Mouse (Mus musculus): ENCODE results near the gene Cln3. TPM values are rescaled to one million over a fixed set of nuclear protein-coding genes. Genes with fewer than 3 reads are reported as not detected.

Cln3 gene
- 1.8 TPM for polyA plus RNA-seq (2014; fragmentation: Illumina TruSeq; extraction: RNeasy Lipid Tissue Mini Kit (QIAGEN cat#74804); ENCODE audit: low read depth, low replicate concordance)

DNA sequence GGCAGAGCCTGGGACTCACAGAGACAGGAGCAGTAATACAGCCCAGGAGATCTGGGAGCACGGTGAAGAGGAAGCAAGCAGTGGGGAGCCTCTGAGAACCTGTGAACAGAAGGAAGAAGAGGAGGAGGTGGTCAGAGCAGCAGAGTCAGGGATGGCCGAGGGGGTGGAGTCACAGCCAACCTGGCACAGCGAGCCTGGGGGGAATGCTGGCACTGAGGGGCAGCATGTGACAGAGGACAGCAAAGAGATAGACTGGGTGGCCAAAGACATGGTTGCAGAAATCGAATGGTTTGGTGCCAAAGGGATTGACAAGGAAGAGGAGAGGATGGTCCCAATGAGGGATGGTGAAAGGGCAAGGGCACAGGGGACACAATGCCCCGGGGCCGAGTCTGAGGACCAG, at the start of gene Cln3:
Cln3 (minus strand) TSS at position 101 of the 400 bp plus-strand sequence.

DNA sequence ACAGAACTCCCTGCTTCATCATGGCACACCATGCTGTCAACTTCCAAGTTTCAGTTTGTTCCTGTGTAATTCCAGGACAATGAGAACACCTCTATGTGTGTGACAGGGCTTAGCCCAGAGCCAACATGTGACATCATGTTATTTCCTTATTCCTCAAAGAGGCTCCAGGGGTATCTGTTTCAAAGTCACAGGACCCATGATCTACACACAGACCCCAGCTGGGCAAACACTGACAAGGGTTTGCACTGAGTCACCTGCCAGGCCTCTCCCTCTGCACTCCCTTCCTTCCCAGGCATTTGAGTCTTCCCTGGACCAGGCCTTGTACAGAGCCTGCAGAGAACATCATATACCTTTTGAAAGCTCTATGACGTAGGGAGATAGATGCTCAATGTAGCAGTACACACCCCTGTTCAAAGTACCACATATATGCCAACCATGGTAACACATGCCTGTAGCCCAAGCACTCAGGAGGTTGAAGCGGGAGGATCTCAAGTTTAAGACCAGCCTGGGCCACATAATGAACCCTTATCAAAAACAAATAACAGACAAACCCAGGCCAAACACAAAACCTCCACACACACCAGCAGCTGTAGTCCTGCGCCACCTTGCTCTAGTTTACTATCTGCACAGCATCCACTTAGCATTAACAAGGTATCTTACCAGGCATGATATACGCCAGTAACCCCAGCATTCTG, 45.4 kb upstream of the Cln3 start, which contains the start of gene Nupr1:
Nupr1 (minus strand) TSS at position 38 of the 695 bp plus-strand sequence.

DNA sequence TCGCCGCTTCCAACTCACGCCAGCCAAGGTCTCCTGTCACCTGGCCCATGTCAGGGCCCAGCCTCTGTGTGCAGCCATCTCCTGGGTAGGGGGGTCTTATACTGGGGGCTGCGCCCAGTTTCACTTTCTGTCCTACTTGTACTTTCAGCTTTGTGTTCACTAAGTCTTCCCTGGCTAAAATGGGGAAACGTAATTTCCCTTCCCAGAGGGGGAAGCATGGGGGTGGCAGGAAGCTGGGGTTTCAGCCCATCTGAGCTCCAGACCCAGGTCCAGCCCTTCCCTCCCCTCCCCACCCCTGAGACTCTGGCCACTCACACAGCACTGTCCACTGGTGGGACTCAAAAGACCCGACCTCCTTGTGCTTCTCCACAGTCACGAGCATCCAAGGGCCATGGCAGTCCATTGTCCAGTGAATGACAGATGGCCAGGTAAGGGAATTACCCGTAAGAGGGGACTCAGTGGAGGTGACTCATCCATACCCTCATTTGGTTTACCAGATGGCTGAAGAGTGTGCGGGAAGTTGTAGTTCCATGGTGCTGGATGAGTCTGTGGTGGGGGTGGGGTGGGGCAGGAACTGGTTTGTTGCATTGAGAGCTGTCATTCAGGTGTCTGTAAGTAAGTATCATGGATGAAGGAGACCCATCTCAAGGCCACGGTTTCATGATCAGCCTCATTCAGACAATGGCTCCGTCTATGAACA, 9.4 kb upstream of the Cln3 start, which contains the start of gene Il27:
Il27 (minus strand) TSS at position 80 of the 700 bp plus-strand sequence.

GRCm38 (mm10) chr7:126584506-126584977, 1.1 kb downstream of the Cln3 start, which contains the start of gene Apobr:
Apobr (plus strand) TSS chr7:126584942.

DNA sequence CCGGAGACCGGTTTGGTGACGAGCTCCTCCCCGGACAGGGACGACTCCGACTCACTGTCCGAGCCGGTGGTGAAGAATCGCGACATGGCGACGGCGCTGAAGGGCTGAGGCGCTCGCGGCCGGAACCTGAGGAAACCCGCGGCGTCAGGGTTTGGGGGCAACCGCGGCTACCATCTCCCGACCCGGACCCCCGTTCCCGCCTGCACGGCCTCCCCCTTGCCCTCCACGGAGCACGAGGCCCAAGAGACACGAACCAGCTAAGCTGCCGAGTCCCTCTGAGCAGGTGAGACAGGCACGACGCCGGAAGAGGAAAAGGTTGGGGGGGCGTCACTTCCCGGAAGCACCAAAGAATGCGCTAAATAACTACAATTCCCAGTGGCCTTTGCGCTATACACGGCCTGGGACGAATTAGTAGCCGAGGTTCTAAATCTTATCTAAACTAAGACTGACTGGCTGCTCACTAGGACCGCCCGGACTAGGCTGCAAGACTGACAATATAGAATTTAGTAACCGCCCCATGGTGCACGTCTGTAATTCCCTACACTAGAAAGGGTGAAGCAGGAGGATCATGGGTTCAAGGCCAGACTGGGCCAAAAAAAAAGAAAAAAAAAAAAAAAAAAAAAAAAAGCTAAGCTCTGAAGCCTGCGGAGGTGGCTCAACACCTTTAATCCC, 19.4 kb downstream of the Cln3 start, which contains the start of gene Eif3c:
Eif3c (minus strand) TSS at position 318 of the 672 bp plus-strand sequence.

Other genes starting within 250 kb of the Cln3 start
- not detected for gene Lat, start 216.2 kb downstream of the Cln3 start, polyA plus RNA-seq (2014; fragmentation: Illumina TruSeq; extraction: RNeasy Lipid Tissue Mini Kit (QIAGEN cat#74804); ENCODE audit: low read depth, low replicate concordance)
- gene Spns1, start 208.4 kb downstream of the Cln3 start, polyA plus RNA-seq (2014; fragmentation: Illumina TruSeq; extraction: RNeasy Lipid Tissue Mini Kit (QIAGEN cat#74804); ENCODE audit: low read depth, low replicate concordance): 0.55 TPM
- 42.2 TPM for gene Nfatc2ip, start 189.1 kb downstream of the Cln3 start, polyA plus RNA-seq (2014; fragmentation: Illumina TruSeq; extraction: RNeasy Lipid Tissue Mini Kit (QIAGEN cat#74804); ENCODE audit: low read depth, low replicate concordance)
- gene Cd19, start 170.9 kb downstream of the Cln3 start, polyA plus RNA-seq (2014; fragmentation: Illumina TruSeq; extraction: RNeasy Lipid Tissue Mini Kit (QIAGEN cat#74804); ENCODE audit: low read depth, low replicate concordance): 0.39 TPM
- gene Rabep2, start 157.1 kb downstream of the Cln3 start, polyA plus RNA-seq (2014; fragmentation: Illumina TruSeq; extraction: RNeasy Lipid Tissue Mini Kit (QIAGEN cat#74804); ENCODE audit: low read depth, low replicate concordance): 0.59 TPM
- gene Atp2a1, start 122.7 kb downstream of the Cln3 start, polyA plus RNA-seq (2014; fragmentation: Illumina TruSeq; extraction: RNeasy Lipid Tissue Mini Kit (QIAGEN cat#74804); ENCODE audit: low read depth, low replicate concordance): not detected
- 1.2 TPM for gene Sh2b1, start 110.4 kb downstream of the Cln3 start, polyA plus RNA-seq (2014; fragmentation: Illumina TruSeq; extraction: RNeasy Lipid Tissue Mini Kit (QIAGEN cat#74804); ENCODE audit: low read depth, low replicate concordance)
- 2.5 TPM for gene Tufm, start 98.5 kb downstream of the Cln3 start, polyA plus RNA-seq (2014; fragmentation: Illumina TruSeq; extraction: RNeasy Lipid Tissue Mini Kit (QIAGEN cat#74804); ENCODE audit: low read depth, low replicate concordance)
- 218 TPM for gene Atxn2l, start 82.4 kb downstream of the Cln3 start, polyA plus RNA-seq (2014; fragmentation: Illumina TruSeq; extraction: RNeasy Lipid Tissue Mini Kit (QIAGEN cat#74804); ENCODE audit: low read depth, low replicate concordance)
- 352 TPM for gene Eif3c, start 19.4 kb downstream of the Cln3 start, polyA plus RNA-seq (2014; fragmentation: Illumina TruSeq; extraction: RNeasy Lipid Tissue Mini Kit (QIAGEN cat#74804); ENCODE audit: low read depth, low replicate concordance)
- gene Apobr, start 875 bp downstream of the Cln3 start, polyA plus RNA-seq (2014; fragmentation: Illumina TruSeq; extraction: RNeasy Lipid Tissue Mini Kit (QIAGEN cat#74804); ENCODE audit: low read depth, low replicate concordance): not detected
- gene Il27, start 9.1 kb upstream of the Cln3 start, polyA plus RNA-seq (2014; fragmentation: Illumina TruSeq; extraction: RNeasy Lipid Tissue Mini Kit (QIAGEN cat#74804); ENCODE audit: low read depth, low replicate concordance): not detected
- gene Nupr1, start 45.0 kb upstream of the Cln3 start, polyA plus RNA-seq (2014; fragmentation: Illumina TruSeq; extraction: RNeasy Lipid Tissue Mini Kit (QIAGEN cat#74804); ENCODE audit: low read depth, low replicate concordance): 0.38 TPM
- gene Sgf29, start 63.5 kb upstream of the Cln3 start, polyA plus RNA-seq (2014; fragmentation: Illumina TruSeq; extraction: RNeasy Lipid Tissue Mini Kit (QIAGEN cat#74804); ENCODE audit: low read depth, low replicate concordance): 38.3 TPM
- gene Sult1a1, start 90.6 kb upstream of the Cln3 start, polyA plus RNA-seq (2014; fragmentation: Illumina TruSeq; extraction: RNeasy Lipid Tissue Mini Kit (QIAGEN cat#74804); ENCODE audit: low read depth, low replicate concordance): 17.4 TPM
- gene Bola2, start 109.6 kb upstream of the Cln3 start, polyA plus RNA-seq (2014; fragmentation: Illumina TruSeq; extraction: RNeasy Lipid Tissue Mini Kit (QIAGEN cat#74804); ENCODE audit: low read depth, low replicate concordance): 0.11 TPM
- gene Slx1b, start 110.0 kb upstream of the Cln3 start, polyA plus RNA-seq (2014; fragmentation: Illumina TruSeq; extraction: RNeasy Lipid Tissue Mini Kit (QIAGEN cat#74804); ENCODE audit: low read depth, low replicate concordance): 0.78 TPM
- gene Coro1a, start 122.0 kb upstream of the Cln3 start, polyA plus RNA-seq (2014; fragmentation: Illumina TruSeq; extraction: RNeasy Lipid Tissue Mini Kit (QIAGEN cat#74804); ENCODE audit: low read depth, low replicate concordance): not detected
- 33.6 TPM for gene Mapk3, start 173.8 kb upstream of the Cln3 start, polyA plus RNA-seq (2014; fragmentation: Illumina TruSeq; extraction: RNeasy Lipid Tissue Mini Kit (QIAGEN cat#74804); ENCODE audit: low read depth, low replicate concordance)
- gene Gdpd3, start 180.5 kb upstream of the Cln3 start, polyA plus RNA-seq (2014; fragmentation: Illumina TruSeq; extraction: RNeasy Lipid Tissue Mini Kit (QIAGEN cat#74804); ENCODE audit: low read depth, low replicate concordance): 0.38 TPM
- gene Ypel3, start 191.1 kb upstream of the Cln3 start, polyA plus RNA-seq (2014; fragmentation: Illumina TruSeq; extraction: RNeasy Lipid Tissue Mini Kit (QIAGEN cat#74804); ENCODE audit: low read depth, low replicate concordance): 5.6 TPM
- not detected for gene Tbx6, start 195.7 kb upstream of the Cln3 start, polyA plus RNA-seq (2014; fragmentation: Illumina TruSeq; extraction: RNeasy Lipid Tissue Mini Kit (QIAGEN cat#74804); ENCODE audit: low read depth, low replicate concordance)
- gene Ppp4c, start 206.7 kb upstream of the Cln3 start, polyA plus RNA-seq (2014; fragmentation: Illumina TruSeq; extraction: RNeasy Lipid Tissue Mini Kit (QIAGEN cat#74804); ENCODE audit: low read depth, low replicate concordance): 58.9 TPM
- gene Fam57b, start 211.9 kb upstream of the Cln3 start, polyA plus RNA-seq (2014; fragmentation: Illumina TruSeq; extraction: RNeasy Lipid Tissue Mini Kit (QIAGEN cat#74804); ENCODE audit: low read depth, low replicate concordance): 2.7 TPM
- 39.4 TPM for gene 4930451I11Rik, start 245.8 kb upstream of the Cln3 start, polyA plus RNA-seq (2014; fragmentation: Illumina TruSeq; extraction: RNeasy Lipid Tissue Mini Kit (QIAGEN cat#74804); ENCODE audit: low read depth, low replicate concordance)